ENCODE assay signal across 21 mouse cellular contexts in genomic region chr4:31699296-31699695, GRCm38 (mm10).
A peak's percentile ranks its signal among the peaks of the same experiment; 100 is the strongest.
DNase-seq lines count a peak whose midpoint lies in the region; ATAC-seq lines count a peak whose summit lies in the region.
"Had no signal": no experiment of that assay in that cellular context is flagged by ENCODE, and none has a peak within 500 bp of the region (broad histone marks: within the 10 kb centered on the region; RNA-seq: fewer than 3 reads in every experiment).

No protein-coding gene starts in this region.

- no peaks in the 10 kb centered on the region for H3K4me1 ChIP-seq in embryonic facial prominence, embryonic 14.5 days (ENCODE audit: control insufficient read depth, insufficient read depth, low read length)
- peaks cover 7% of the 10 kb centered on the region; the same call in 1 of the 2 replicates for H3K4me1 ChIP-seq in embryonic facial prominence, embryonic 10.5 days
- no peaks in the 10 kb centered on the region for H3K4me1 ChIP-seq in midbrain, embryonic 11.5 days (ENCODE audit: control insufficient read depth, insufficient read depth, low read length)
- peaks cover 6% of the 10 kb centered on the region; the same call in 1 of the 2 replicates for H3K4me1 ChIP-seq in midbrain, embryonic 10.5 days
- H3K4me1 ChIP-seq: embryonic facial prominence, embryonic 12.5 days; forebrain, embryonic 12.5 days; heart, embryonic 15.5 days had no signal

- H3K9me3 ChIP-seq in embryonic facial prominence, embryonic 14.5 days (ENCODE audit: control insufficient read depth, low read length): no peaks in the 10 kb centered on the region
- no peaks in the 10 kb centered on the region for H3K9me3 ChIP-seq in embryonic facial prominence, embryonic 10.5 days
- H3K9me3 ChIP-seq in midbrain, embryonic 11.5 days (ENCODE audit: control insufficient read depth, low read length): no peaks in the 10 kb centered on the region
- H3K9me3 ChIP-seq in midbrain, embryonic 10.5 days (replicated peaks): no peaks in the 10 kb centered on the region
- H3K9me3 ChIP-seq: embryonic facial prominence, embryonic 12.5 days; forebrain, embryonic 12.5 days; heart, embryonic 15.5 days had no signal

- H3K9ac ChIP-seq in embryonic facial prominence, embryonic 14.5 days (ENCODE audit: low read depth, low read length): no peak overlapping the region
- no peak overlapping the region for H3K9ac ChIP-seq in midbrain, embryonic 11.5 days (ENCODE audit: low read length)
- H3K9ac ChIP-seq: embryonic facial prominence, embryonic 12.5 days; forebrain, embryonic 12.5 days; heart, embryonic 15.5 days; hindbrain, embryonic 14.5 days had no signal

- peak; percentile 16 for DNase-seq in embryonic facial prominence, embryonic 14.5 days (ENCODE audit: low spot score)
- DNase-seq in embryonic facial prominence, embryonic 10.5 days (ENCODE audit: low spot score): no peak
- DNase-seq in midbrain, embryonic 11.5 days (ENCODE audit: low spot score, missing footprints): peak; percentile 67
- no peak for DNase-seq in midbrain, embryonic 10.5 days (ENCODE audit: low spot score)
- DNase-seq in retina, adult 2 months (ENCODE audit: low read depth, low spot score): peak; percentile 3
- no peak for DNase-seq in embryo, embryonic 11 days
- no peak for DNase-seq in spleen, postnatal 10 days (ENCODE audit: low spot score in 2 of 2)
- DNase-seq: adrenal gland, postnatal 14 days; cerebellum, adult 9-10 months; gastrocnemius, postnatal 14 days; heart, adult 2 months; heart, postnatal 14 days had no signal

- H3K4me3 ChIP-seq in embryonic facial prominence, embryonic 14.5 days (ENCODE audit: low read depth, low read length): no peak overlapping the region
- H3K4me3 ChIP-seq in embryonic facial prominence, embryonic 10.5 days: no peak overlapping the region
- H3K4me3 ChIP-seq in midbrain, embryonic 11.5 days (ENCODE audit: low read depth, low read length): no peak overlapping the region
- H3K4me3 ChIP-seq in midbrain, embryonic 10.5 days: no peak overlapping the region
- H3K4me3 ChIP-seq: embryonic facial prominence, embryonic 12.5 days; forebrain, embryonic 12.5 days; heart, adult 2 months; heart, embryonic 15.5 days had no signal

- H3K36me3 ChIP-seq in embryonic facial prominence, embryonic 14.5 days (ENCODE audit: control insufficient read depth, insufficient read depth, low read length): no peaks in the 10 kb centered on the region
- H3K36me3 ChIP-seq in embryonic facial prominence, embryonic 10.5 days (replicated peaks): no peaks in the 10 kb centered on the region
- H3K36me3 ChIP-seq in midbrain, embryonic 11.5 days (ENCODE audit: control insufficient read depth, insufficient read depth, low read length): no peaks in the 10 kb centered on the region
- no peaks in the 10 kb centered on the region for H3K36me3 ChIP-seq in midbrain, embryonic 10.5 days
- H3K36me3 ChIP-seq: embryonic facial prominence, embryonic 12.5 days; forebrain, embryonic 12.5 days; heart, embryonic 15.5 days had no signal

- no peak overlapping the region for H3K27ac ChIP-seq in embryonic facial prominence, embryonic 14.5 days (replicated peaks; ENCODE audit: low read depth, low read length)
- no peak overlapping the region for H3K27ac ChIP-seq in embryonic facial prominence, embryonic 10.5 days (replicated peaks)
- no peak overlapping the region for H3K27ac ChIP-seq in midbrain, embryonic 11.5 days (ENCODE audit: low read depth, low read length)
- H3K27ac ChIP-seq in midbrain, embryonic 10.5 days (replicated peaks): no peak overlapping the region
- H3K27ac ChIP-seq: embryonic facial prominence, embryonic 12.5 days; forebrain, embryonic 12.5 days; heart, adult 2 months; heart, embryonic 15.5 days; hindbrain, embryonic 14.5 days had no signal

- ATAC-seq in embryonic facial prominence, embryonic 14.5 days (ENCODE audit: low read depth): no peak
- ATAC-seq in midbrain, embryonic 11.5 days (ENCODE audit: low FRiP score): no peak
- ATAC-seq: activated CD4-positive, CD25-positive, alpha-beta regulatory T cell, adult 4 months; forebrain, embryonic 16.5 days; Patski had no signal

- H3K4me2 ChIP-seq in embryonic facial prominence, embryonic 14.5 days (ENCODE audit: low read depth, low read length): no peak overlapping the region
- H3K4me2 ChIP-seq in midbrain, embryonic 11.5 days: no peak overlapping the region
- H3K4me2 ChIP-seq: embryonic facial prominence, embryonic 12.5 days; forebrain, embryonic 12.5 days; heart, embryonic 11.5 days; heart, embryonic 15.5 days; hindbrain, embryonic 14.5 days had no signal

- WGBS in embryonic facial prominence, embryonic 14.5 days: 72% methylated on average over 5 of the region's 5 CpGs
- WGBS in embryonic facial prominence, embryonic 10.5 days: 77% methylated on average over 5 of the region's 5 CpGs
- whole genome bisulfite sequencing in midbrain, embryonic 11.5 days: 65% methylated on average over 5 of the region's 5 CpGs
- WGBS in midbrain, embryonic 10.5 days: 74% methylated on average over 5 of the region's 5 CpGs

- no peaks in the 10 kb centered on the region for H3K27me3 ChIP-seq in embryonic facial prominence, embryonic 14.5 days (replicated peaks; ENCODE audit: control insufficient read depth, insufficient read depth, low read length)
- no peaks in the 10 kb centered on the region for H3K27me3 ChIP-seq in embryonic facial prominence, embryonic 10.5 days (replicated peaks; ENCODE audit: low read depth, poor library complexity, severe bottlenecking)
- H3K27me3 ChIP-seq in midbrain, embryonic 11.5 days (ENCODE audit: control insufficient read depth, insufficient read depth, low read length): no peaks in the 10 kb centered on the region
- no peaks in the 10 kb centered on the region for H3K27me3 ChIP-seq in midbrain, embryonic 10.5 days (ENCODE audit: low read depth, poor library complexity, severe bottlenecking)
- H3K27me3 ChIP-seq: CH12.LX; embryonic facial prominence, embryonic 12.5 days; forebrain, embryonic 12.5 days; heart, embryonic 15.5 days; Patski had no signal

Comparison
In these comparisons a context has a peak if more than half of its experiments do, and no peak if none do; other contexts are left out.
1. DNase-seq: peak in embryonic facial prominence, embryonic 14.5 days (single experiment), midbrain, embryonic 11.5 days (single experiment) and retina, adult 2 months (single experiment); none in embryonic facial prominence, embryonic 10.5 days (single experiment), midbrain, embryonic 10.5 days (single experiment), embryo, embryonic 11 days (single experiment) and spleen, postnatal 10 days (0 of 2).